Mouse (Mus musculus): Measurements from ENCODE around the gene Adk. TPM values are rescaled to one million over a fixed set of nuclear protein-coding genes. Genes with fewer than 3 reads are reported as not detected.

Gene Adk
- polyA plus RNA-seq, 3 experiments from 2014 or later: 84.7 to 128 (median 118) TPM

DNA sequence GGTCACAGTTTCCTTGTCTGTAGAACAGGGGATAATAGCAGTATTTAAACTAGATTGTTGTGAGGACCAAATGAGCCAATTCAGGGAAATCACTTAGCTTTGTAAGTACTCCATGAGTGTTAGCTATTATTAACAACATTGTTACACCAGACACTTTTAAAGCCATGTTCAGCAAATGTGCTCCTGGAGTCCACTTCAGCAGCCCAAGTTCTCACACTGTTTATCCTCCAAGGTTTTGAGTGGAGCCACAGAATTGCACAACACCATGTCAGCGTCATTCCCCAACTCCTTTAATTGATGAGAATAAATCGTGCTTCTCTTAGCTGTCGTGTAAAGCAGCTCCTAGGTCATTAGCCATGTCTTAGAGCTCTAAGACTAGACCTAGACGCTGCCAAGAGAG lies 437.8 kb downstream of the Adk start:
- no peak for ATAC-seq

Other genes starting within 250 kb of the Adk start
- gene Plau, start 215.9 kb upstream of the Adk start, polyA plus RNA-seq (2017; shearing (Covaris generic)): under 1 TPM in 1 of 3 experiments, not detected in 2; 0.41 TPM
- 1 to 10 TPM; 1.1 to 2.8 (median 1.6) TPM for gene Vcl, start 123.2 kb upstream of the Adk start, polyA plus RNA-seq (2017; shearing (Covaris generic))
- 100 to 1,000 TPM in 1 of 3 experiments, 10 to 100 TPM in 2; 70.6 to 107 (median 81.6) TPM for gene Ap3m1, start 66 bp upstream of the Adk start, polyA plus RNA-seq (2017; shearing (Covaris generic))